Comparison of ENCODE assay signal across 24 mouse cellular contexts in the genomic region with DNA sequence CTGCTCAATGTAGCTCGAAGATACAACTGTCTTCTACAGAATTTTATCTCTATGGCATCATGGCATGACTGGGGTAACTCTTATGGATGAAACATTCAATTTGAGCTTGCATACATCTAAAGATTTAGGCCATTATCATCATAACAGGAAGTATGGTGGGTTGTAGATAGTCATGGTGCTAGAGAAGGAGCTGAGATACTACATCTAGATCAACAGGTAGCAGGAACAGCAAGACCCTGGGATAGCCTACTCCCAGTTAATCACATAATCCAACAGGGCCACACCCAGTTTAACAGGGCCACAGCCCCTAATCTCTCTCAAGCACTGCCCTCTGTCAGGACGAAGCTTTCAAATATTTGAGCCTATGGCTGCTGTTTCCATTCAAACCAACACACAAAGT. TPM values are rescaled to one million over a fixed set of nuclear protein-coding genes. Genes with fewer than 3 reads are reported as not detected.
"Had no signal": no experiment of that assay in that cellular context is flagged by ENCODE, and none has a peak within 500 bp of the region (broad histone marks: within the 10 kb centered on the region; RNA-seq: fewer than 3 reads in every experiment).

No protein-coding gene starts in this region.

- H3K9me3 ChIP-seq: neural tube, embryonic 15.5 days; stomach, embryonic 15.5 days had no signal

- H3K9ac ChIP-seq: neural tube, embryonic 15.5 days; stomach, embryonic 15.5 days had no signal

- H3K36me3 ChIP-seq: neural tube, embryonic 15.5 days; stomach, embryonic 15.5 days had no signal

- DNase-seq: retina, postnatal 1 day; right cerebral cortex, adult 18-20 months; right cerebral cortex, postnatal 14 days; right cerebral cortex, postnatal 25 days; right cerebral cortex, postnatal 4 days; spleen, adult 18-20 months; thymus, adult 18-20 months; thymus, adult 2 months; thymus, postnatal 14 days; thymus, postnatal 25 days; thymus, postnatal 36 days; thymus, postnatal 4 days had no signal

- H3K27me3 ChIP-seq: neural tube, embryonic 15.5 days; stomach, embryonic 15.5 days had no signal

- H3K27ac ChIP-seq: neural tube, embryonic 15.5 days; stomach, embryonic 15.5 days; stomach, postnatal 0 days had no signal

- H3K4me1 ChIP-seq: neural tube, embryonic 15.5 days; stomach, embryonic 15.5 days had no signal

- H3K4me2 ChIP-seq: neural tube, embryonic 15.5 days; stomach, embryonic 15.5 days had no signal

- H3K4me3 ChIP-seq: neural tube, embryonic 15.5 days; stomach, embryonic 15.5 days had no signal

RNA-seq across cellular contexts. Expression of a gene that starts 9.0 kb away (rescaled TPM):
- total RNA-seq: neutrophil, adult 5-6 weeks had no signal
- polyA plus RNA-seq: neural tube, embryonic 14.5 days; neural tube, embryonic 15.5 days; small intestine, adult 2 months; spleen, adult 2 months; stomach, embryonic 14.5 days; stomach, embryonic 15.5 days; stomach, embryonic 16.5 days; stomach, postnatal 0 days; testis, adult 2 months; thymus, adult 2 months; thymus, postnatal 0 days; urinary bladder, adult 2 months had no signal

RNA-seq across cellular contexts. Expression of a gene that starts 25.5 kb away (rescaled TPM):
- total RNA-seq: neutrophil, adult 5-6 weeks had no signal
- polyA plus RNA-seq: neural tube, embryonic 14.5 days; neural tube, embryonic 15.5 days; stomach, embryonic 14.5 days; stomach, embryonic 15.5 days; stomach, postnatal 0 days; thymus, adult 2 months; urinary bladder, adult 2 months had no signal

RNA-seq across cellular contexts. Expression of a gene that starts 39.8 kb away (rescaled TPM):
- total RNA-seq: neutrophil, adult 5-6 weeks had no signal
- polyA plus RNA-seq: neural tube, embryonic 14.5 days; stomach, embryonic 14.5 days; stomach, embryonic 15.5 days; stomach, embryonic 16.5 days; thymus, postnatal 0 days; urinary bladder, adult 2 months had no signal

RNA-seq across cellular contexts. Expression of a gene that starts 47.8 kb away (rescaled TPM):
- total RNA-seq: neutrophil, adult 5-6 weeks had no signal
- polyA plus RNA-seq: neural tube, embryonic 14.5 days; neural tube, embryonic 15.5 days; stomach, embryonic 14.5 days; testis, adult 2 months; thymus, postnatal 0 days; urinary bladder, adult 2 months had no signal

RNA-seq across cellular contexts. Expression of a gene that starts 57.5 kb away (rescaled TPM):
- total RNA-seq: neutrophil, adult 5-6 weeks had no signal
- polyA plus RNA-seq: neural tube, embryonic 14.5 days; neural tube, embryonic 15.5 days; small intestine, adult 2 months; stomach, embryonic 14.5 days had no signal
